Mouse (Mus musculus): ENCODE results near the gene Mpc2. TPM values are rescaled to one million over a fixed set of nuclear protein-coding genes. Genes with fewer than 3 reads are reported as not detected.

Gene Mpc2
- polyA plus RNA-seq, 1 experiment, result 86.6 TPM

DNA sequence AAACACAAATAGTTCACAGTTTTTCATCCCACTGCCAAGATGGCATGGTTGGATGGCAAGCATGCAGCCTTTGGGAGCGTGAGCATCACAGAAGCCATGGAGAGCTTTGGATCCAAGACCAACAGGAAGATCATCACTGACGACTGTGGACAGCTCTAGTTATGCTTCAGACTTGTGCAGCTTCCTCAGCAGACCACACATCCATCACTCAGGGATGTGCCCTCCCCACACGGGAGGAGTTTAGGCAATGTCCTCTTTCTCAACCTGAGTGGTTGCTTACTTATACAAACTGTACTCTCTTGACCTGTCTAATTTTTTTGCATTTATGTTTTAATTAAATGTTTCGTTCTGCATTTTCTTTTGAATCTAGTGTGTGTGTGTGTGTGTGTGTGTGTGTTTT is 28.8 kb downstream of the Mpc2 start:
- no peak overlapping the region for H3K4me3 ChIP-seq (ENCODE audit: insufficient read depth, low read length)
- H3K4me1 ChIP-seq (ENCODE audit: control insufficient read depth, insufficient read depth, low read length), result 0 out of 2 replicates have a peak, but pooled peaks cover 4% of the 10 kb centered on the region
- no peak overlapping the region for H3K27ac ChIP-seq (ENCODE audit: insufficient read depth, low read depth, low read length)
- TF ChIP-seq CTCF (IDR thresholded peaks at IDR 0.05; ENCODE audit: low read depth, low read length) (no peak), POLR2A (IDR thresholded peaks at IDR 0.05; ENCODE audit: borderline replicate concordance, low read depth, low read length) (no peak)

DNA sequence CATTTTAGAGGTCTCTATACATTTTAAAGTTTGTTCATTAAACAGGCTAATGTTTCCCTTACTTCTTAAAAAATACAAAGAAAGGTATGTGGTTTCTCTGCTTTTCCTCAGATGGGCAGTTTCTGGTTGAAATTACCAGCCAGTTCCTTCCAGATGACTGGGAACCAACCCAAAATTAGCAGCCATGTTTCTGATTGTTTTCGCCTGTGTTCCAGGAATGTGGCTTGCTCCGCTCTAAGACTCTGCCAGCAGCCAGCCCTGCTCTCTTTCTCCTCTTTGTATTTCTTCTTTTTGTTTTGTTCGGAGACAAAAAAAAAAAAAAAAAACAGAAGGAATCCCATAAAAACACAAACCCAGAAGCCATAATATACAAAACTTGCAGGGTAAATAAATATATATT is 38.4 kb downstream of the Mpc2 start:
- TF ChIP-seq POLR2A (IDR thresholded peaks at IDR 0.05; ENCODE audit: borderline replicate concordance, low read depth, low read length) (no peak), CTCF (IDR thresholded peaks at IDR 0.05; ENCODE audit: low read depth, low read length) (no peak)
- Histone ChIP-seq H3K27ac (ENCODE audit: insufficient read depth, low read depth, low read length) (no peak overlapping the region), H3K4me1 (ENCODE audit: control insufficient read depth, insufficient read depth, low read length) (no peaks in the 10 kb centered on the region), H3K4me3 (ENCODE audit: insufficient read depth, low read length) (no peak overlapping the region)

DNA sequence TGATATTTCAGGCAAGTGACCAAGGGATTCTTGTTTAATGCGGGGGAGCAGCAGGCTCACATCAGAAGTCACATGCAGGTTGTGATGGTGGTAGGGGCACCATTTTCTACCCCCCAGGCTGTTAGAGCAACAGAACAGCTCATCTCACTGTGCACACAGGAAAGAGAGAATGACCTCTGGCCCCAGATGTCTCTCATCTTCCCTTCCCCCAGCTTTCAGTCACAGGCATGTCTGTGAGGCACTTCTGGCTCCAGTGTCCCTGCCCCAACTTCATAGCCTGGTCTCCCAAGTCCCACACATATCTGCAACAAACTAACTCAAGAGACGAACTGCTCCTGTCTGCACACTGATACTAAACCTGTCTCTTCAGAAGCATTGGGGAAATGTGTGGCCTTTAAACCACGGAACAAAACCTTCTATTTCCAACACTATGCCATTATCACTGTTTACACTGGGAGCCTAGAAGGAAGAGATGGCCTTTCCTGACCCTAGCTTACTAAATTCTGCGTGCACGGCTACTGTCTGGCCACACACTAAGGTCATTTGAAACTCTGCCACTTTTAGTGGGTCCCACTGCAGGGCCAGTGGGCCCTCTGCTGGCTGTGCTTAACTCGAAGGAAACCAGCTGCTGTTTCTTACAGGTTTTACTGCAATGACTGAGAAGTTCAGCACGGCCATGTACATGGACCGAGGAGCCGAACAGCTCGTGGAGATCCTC is 43.0 kb downstream of the Mpc2 start:
- no peaks in the 10 kb centered on the region for H3K4me1 ChIP-seq (ENCODE audit: control insufficient read depth, insufficient read depth, low read length)
- no peak overlapping the region for H3K27ac ChIP-seq (ENCODE audit: insufficient read depth, low read depth, low read length)
- H3K4me3 ChIP-seq (ENCODE audit: insufficient read depth, low read length), result no peak overlapping the region
- no peak for TF ChIP-seq POLR2A (IDR thresholded peaks at IDR 0.05; ENCODE audit: borderline replicate concordance, low read depth, low read length)
- peak; percentile 30; the same call in 1 of the 2 replicates for TF ChIP-seq CTCF (IDR thresholded peaks at IDR 0.05; ENCODE audit: low read depth, low read length)

DNA sequence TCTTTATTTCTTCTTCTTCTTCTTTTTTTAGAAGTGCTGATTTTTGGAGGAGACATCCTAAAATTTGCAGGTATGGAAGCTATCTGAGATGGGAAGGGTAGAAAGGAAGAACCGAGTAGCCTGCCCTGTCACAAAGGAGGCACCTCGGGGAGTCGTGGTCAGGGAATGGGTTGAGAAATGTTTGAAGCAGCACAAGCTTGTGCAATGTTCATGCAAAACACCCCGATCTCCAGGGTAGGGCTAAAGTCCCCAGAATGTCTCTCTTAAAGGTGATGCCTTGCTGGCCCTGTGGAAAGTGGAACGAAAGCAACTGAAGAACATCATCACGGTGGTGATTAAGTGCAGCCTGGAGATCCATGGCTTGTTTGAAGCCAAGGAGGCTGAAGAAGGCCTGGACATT is 45.9 kb downstream of the Mpc2 start:
- Histone ChIP-seq H3K4me1 (ENCODE audit: control insufficient read depth, insufficient read depth, low read length) (no peaks in the 10 kb centered on the region), H3K27ac (ENCODE audit: insufficient read depth, low read depth, low read length) (no peak overlapping the region), H3K4me3 (ENCODE audit: insufficient read depth, low read length) (no peak overlapping the region)
- TF ChIP-seq POLR2A (IDR thresholded peaks at IDR 0.05; ENCODE audit: borderline replicate concordance, low read depth, low read length), result no peak
- TF ChIP-seq CTCF (IDR thresholded peaks at IDR 0.05; ENCODE audit: low read depth, low read length), result no peak

DNA sequence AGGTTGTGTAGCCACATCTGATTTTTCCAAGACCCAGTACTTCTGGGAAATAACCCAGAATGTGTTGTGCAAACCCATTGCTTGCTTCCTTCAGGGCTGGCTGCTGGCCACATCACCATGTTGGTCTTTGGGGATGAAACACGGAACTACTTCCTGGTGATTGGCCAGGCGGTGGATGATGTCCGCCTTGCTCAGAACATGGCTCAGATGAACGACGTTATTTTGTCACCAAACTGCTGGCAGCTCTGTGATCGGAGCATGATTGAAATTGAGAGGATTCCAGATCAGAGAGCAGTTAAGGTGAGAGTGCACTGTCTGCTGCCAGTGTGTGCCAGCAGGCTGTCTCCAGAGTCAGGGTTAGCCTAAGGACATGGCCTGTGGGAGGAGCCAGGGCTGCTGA is 49.7 kb downstream of the Mpc2 start:
- no peak overlapping the region for H3K4me3 ChIP-seq (ENCODE audit: insufficient read depth, low read length)
- no peak overlapping the region for H3K27ac ChIP-seq (ENCODE audit: insufficient read depth, low read depth, low read length)
- no peaks in the 10 kb centered on the region for H3K4me1 ChIP-seq (ENCODE audit: control insufficient read depth, insufficient read depth, low read length)
- TF ChIP-seq POLR2A (IDR thresholded peaks at IDR 0.05; ENCODE audit: borderline replicate concordance, low read depth, low read length) (no peak), CTCF (IDR thresholded peaks at IDR 0.05; ENCODE audit: low read depth, low read length) (no peak)

DNA sequence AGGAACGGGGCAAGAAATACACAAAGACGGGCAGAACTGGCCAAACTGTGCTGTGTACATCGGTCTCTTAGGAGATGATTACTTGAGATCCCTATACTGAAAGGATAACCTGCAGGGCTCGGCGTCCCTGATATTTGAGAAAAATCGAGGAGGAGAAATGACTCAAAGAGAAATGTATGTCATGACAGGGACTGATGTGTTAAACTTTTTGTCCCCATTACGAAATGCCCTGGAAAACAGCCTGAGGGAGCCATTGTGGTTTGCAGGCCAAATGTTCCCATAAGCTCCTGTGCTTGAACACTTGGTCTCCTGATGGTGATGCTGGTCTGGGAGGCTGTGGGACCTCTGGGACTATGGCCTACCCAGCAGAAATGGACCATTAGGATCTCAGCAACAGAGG is 60.3 kb downstream of the Mpc2 start:
- H3K4me3 ChIP-seq (ENCODE audit: insufficient read depth, low read length), result no peak overlapping the region
- H3K4me1 ChIP-seq (ENCODE audit: control insufficient read depth, insufficient read depth, low read length), result no peaks in the 10 kb centered on the region
- no peak for TF ChIP-seq POLR2A (IDR thresholded peaks at IDR 0.05; ENCODE audit: borderline replicate concordance, low read depth, low read length)
- no peak overlapping the region for H3K27ac ChIP-seq (ENCODE audit: insufficient read depth, low read depth, low read length)

Other genes with a start within 250 kb of the Mpc2 start
- 37.5 and 48.6 TPM in 2 replicates for gene Tiprl, start 223.6 kb upstream of the Mpc2 start, polyA plus RNA-seq (2012; ENCODE audit: insufficient read depth, insufficient read length, missing spikeins)
- gene Gpr161, start 164.8 kb upstream of the Mpc2 start, polyA plus RNA-seq (2012; ENCODE audit: insufficient read depth, insufficient read length, missing spikeins), result not detected in 2 replicates
- 27.1 and 27.6 TPM in 2 replicates for gene Dcaf6, start 162 bp upstream of the Mpc2 start, polyA plus RNA-seq (2012; ENCODE audit: insufficient read depth, insufficient read length, missing spikeins)
- not detected in 2 replicates for gene Adcy10, start 24.5 kb downstream of the Mpc2 start, polyA plus RNA-seq (2012; ENCODE audit: insufficient read depth, insufficient read length, missing spikeins)
- gene Mpzl1, start 173.9 kb downstream of the Mpc2 start, polyA plus RNA-seq (2012; ENCODE audit: insufficient read depth, insufficient read length, missing spikeins), result 2.8 and 5.4 TPM in 2 replicates
- 59.7 and 60.3 TPM in 2 replicates for gene Rcsd1, start 249.1 kb downstream of the Mpc2 start, polyA plus RNA-seq (2012; ENCODE audit: insufficient read depth, insufficient read length, missing spikeins)

Measured in bone marrow macrophage, adult 2 months (primary cell).